Mouse (Mus musculus): ENCODE measurements around the gene Tmem11. TPM values are rescaled to one million over a fixed set of nuclear protein-coding genes. Genes with fewer than 3 reads are reported as not detected.

The Tmem11 gene
- polyA plus RNA-seq, 1 experiment from 2014 or later: 68.2 TPM

DNA sequence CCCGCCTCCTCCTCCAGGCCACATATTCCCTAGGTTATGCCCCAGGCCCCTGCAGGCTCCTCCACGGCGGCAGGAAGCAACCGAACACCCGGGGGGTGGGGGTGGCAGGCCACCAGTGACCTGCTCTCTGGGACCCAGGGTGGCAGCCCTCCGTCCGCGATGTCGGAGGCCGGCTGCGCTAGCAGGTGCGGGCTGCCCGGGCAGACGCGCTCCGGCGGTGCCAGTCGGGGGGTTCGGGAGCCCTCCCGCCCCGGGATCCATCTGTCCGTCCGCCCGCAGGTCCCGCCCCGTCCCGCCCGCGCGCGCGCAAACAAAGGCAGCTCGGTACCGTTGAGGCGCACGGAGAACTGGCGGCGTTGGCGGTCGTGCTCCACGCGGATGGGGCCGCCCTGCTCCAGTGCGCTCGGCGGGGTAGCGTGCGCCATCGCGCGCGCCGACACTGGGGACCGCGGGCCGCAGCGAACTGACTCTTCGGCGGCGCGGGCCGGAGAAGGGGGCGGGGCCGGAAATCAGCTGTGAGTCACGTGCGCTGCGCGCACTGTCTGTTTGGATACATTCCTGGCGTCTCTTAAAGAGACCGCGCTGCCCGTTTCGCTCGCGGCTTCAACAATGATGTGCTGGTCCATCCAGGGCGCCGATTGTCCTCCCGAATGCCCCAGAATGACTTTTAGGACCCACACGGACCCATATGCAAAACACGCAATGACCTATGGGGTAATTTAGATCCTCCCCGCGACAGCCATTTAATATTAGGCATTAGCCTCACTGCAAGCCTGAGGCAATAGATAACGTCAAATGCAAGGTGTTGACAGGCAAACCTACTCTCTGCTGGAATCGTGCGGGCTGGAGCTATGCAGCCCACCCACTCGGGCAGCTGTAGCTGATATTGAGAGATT lies 34.5 kb upstream of the Tmem11 start:
- WGBS: under 1% methylated on average over 86 of the region's 86 CpGs
- peak overlapping the region; percentile 92 for H3K4me2 ChIP-seq (ENCODE audit: low read depth, low read length)
- H3K9me3 ChIP-seq (replicated peaks; ENCODE audit: control insufficient read depth, low read length): no peaks in the 10 kb centered on the region
- H3K36me3 ChIP-seq (ENCODE audit: control insufficient read depth, insufficient read depth): no peaks in the 10 kb centered on the region
- H3K4me3 ChIP-seq (ENCODE audit: low read length): peak overlapping the region; percentile 83
- no peaks in the 10 kb centered on the region for H3K27me3 ChIP-seq (ENCODE audit: control insufficient read depth, insufficient read depth, low read length)
- peak overlapping the region; percentile 88 for H3K9ac ChIP-seq (ENCODE audit: low read length)
- peak overlapping the region; percentile 77 for H3K27ac ChIP-seq (ENCODE audit: low read length)
- peak; percentile 91 for ATAC-seq (replicated peaks; ENCODE audit: extremely low read depth, insufficient read depth, low FRiP score)
- peaks cover 23% of the 10 kb centered on the region for H3K4me1 ChIP-seq (ENCODE audit: control insufficient read depth, insufficient read depth, low read length)

DNA sequence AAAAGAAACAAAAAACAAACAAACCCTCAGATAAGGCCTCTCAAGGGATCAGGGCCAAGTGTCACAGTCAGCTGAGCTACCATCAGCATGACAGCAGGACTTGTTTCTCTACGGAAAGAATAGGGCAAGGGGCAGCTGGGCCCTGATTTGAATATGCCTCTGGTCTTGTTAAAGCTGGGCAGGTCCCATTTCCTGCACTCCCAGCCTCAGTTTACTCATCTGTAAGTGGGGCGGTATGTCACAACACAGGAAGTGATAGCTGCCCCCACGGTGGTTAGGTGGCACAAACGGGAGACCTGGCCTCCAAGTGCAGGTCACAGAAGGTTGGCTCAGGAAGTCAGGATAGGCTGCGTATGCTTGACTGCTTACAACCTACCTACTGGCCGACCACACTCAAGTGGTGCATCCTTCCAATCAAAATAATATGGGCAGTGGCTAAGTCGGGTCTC lies 33.5 kb upstream of the Tmem11 start:
- Histone ChIP-seq H3K27me3 (ENCODE audit: control insufficient read depth, insufficient read depth, low read length) (no peaks in the 10 kb centered on the region), H3K9me3 (replicated peaks; ENCODE audit: control insufficient read depth, low read length) (no peaks in the 10 kb centered on the region), H3K4me3 (ENCODE audit: low read length) (peak overlapping the region; percentile 83), H3K4me1 (ENCODE audit: control insufficient read depth, insufficient read depth, low read length) (peaks cover 23% of the 10 kb centered on the region), H3K36me3 (ENCODE audit: control insufficient read depth, insufficient read depth) (no peaks in the 10 kb centered on the region), H3K9ac (ENCODE audit: low read length) (peak overlapping the region; percentile 88), H3K27ac (ENCODE audit: low read length) (no peak overlapping the region), H3K4me2 (ENCODE audit: low read depth, low read length) (peak overlapping the region; percentile 92)
- ATAC-seq (replicated peaks; ENCODE audit: extremely low read depth, insufficient read depth, low FRiP score): no peak
- 21% methylated on average over 7 of the region's 7 CpGs for WGBS

DNA sequence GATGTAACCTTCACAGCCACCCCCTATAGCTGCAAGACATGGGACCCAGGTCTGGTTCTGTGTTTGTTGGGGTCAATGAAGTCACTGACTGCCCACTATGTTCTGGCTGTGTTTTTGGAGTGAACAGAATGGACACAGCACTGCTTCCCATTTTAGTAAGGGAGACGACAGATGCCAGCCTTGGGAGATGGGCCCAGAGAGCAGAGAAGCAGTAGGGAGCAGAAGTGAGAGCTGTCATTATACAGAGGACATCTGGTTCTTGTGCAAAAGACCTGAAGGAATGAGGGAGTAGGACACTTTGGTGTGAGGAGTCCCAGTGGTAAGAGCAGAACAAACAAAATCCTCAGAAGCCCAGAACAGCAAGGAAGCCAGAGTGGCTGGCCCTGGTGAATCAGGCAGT lies 30.6 kb upstream of the Tmem11 start:
- Histone ChIP-seq H3K4me1 (ENCODE audit: control insufficient read depth, insufficient read depth, low read length) (peaks cover 17% of the 10 kb centered on the region), H3K4me2 (ENCODE audit: low read depth, low read length) (no peak overlapping the region), H3K27me3 (ENCODE audit: control insufficient read depth, insufficient read depth, low read length) (no peaks in the 10 kb centered on the region), H3K36me3 (ENCODE audit: control insufficient read depth, insufficient read depth) (peaks cover 11% of the 10 kb centered on the region), H3K9ac (ENCODE audit: low read length) (no peak overlapping the region), H3K27ac (ENCODE audit: low read length) (no peak overlapping the region), H3K9me3 (replicated peaks; ENCODE audit: control insufficient read depth, low read length) (no peaks in the 10 kb centered on the region), H3K4me3 (ENCODE audit: low read length) (no peak overlapping the region)
- 48% methylated on average over 1 of the region's 1 CpGs for WGBS
- ATAC-seq (replicated peaks; ENCODE audit: extremely low read depth, insufficient read depth, low FRiP score): no peak

DNA sequence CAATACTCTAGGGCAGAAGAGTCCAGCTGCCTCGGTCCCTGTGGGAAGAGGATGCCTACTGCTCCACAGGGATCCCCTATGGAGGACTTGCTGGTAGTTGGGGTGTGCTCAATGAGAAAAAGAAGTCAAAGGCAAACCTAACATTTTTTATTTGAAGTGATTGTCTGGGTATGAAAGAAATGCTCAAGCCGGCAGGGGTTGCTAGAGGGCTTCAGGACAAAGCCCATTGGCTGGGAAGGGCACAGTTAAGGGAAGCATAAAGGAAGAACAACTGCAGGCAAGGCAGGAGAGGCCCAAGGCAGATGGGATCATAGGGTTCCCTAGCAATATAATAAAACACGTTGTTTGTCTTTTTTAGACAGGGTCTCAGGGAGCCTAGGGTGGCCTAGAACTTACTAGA lies 29.0 kb upstream of the Tmem11 start:
- Histone ChIP-seq H3K4me3 (ENCODE audit: low read length) (no peak overlapping the region), H3K4me2 (ENCODE audit: low read depth, low read length) (no peak overlapping the region), H3K36me3 (ENCODE audit: control insufficient read depth, insufficient read depth) (peaks cover 11% of the 10 kb centered on the region), H3K9me3 (replicated peaks; ENCODE audit: control insufficient read depth, low read length) (no peaks in the 10 kb centered on the region), H3K27me3 (ENCODE audit: control insufficient read depth, insufficient read depth, low read length) (no peaks in the 10 kb centered on the region), H3K27ac (ENCODE audit: low read length) (no peak overlapping the region), H3K9ac (ENCODE audit: low read length) (no peak overlapping the region), H3K4me1 (ENCODE audit: control insufficient read depth, insufficient read depth, low read length) (peaks cover 11% of the 10 kb centered on the region)
- ATAC-seq (replicated peaks; ENCODE audit: extremely low read depth, insufficient read depth, low FRiP score): no peak
- WGBS: 64% methylated on average over 3 of the region's 3 CpGs

DNA sequence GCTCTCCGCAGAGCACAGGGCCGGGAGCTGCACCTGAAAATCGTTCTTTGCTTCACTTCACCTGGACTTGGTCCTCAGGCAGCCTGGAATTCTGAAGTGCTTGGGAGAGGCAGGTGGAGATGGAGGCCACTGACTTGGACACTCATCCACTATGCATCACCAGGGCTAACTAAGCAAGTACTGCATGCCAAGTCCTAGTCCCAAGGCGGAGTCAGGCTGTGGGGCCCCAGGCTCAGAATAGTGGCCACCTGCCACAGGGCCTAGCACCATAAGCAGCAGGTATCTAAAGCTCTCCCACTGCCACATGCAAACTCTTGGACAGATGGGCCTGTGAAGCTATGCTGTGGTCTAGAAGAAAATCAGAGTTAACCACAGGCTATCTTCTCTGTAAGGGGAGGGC lies 27.4 kb upstream of the Tmem11 start:
- H3K27me3 ChIP-seq (ENCODE audit: control insufficient read depth, insufficient read depth, low read length): no peaks in the 10 kb centered on the region
- H3K9me3 ChIP-seq (replicated peaks; ENCODE audit: control insufficient read depth, low read length): no peaks in the 10 kb centered on the region
- no peak overlapping the region for H3K27ac ChIP-seq (ENCODE audit: low read length)
- ATAC-seq (replicated peaks; ENCODE audit: extremely low read depth, insufficient read depth, low FRiP score): no peak
- 83% methylated on average over 4 of the region's 4 CpGs for WGBS
- no peak overlapping the region for H3K4me2 ChIP-seq (ENCODE audit: low read depth, low read length)
- H3K4me1 ChIP-seq (ENCODE audit: control insufficient read depth, insufficient read depth, low read length): no peaks in the 10 kb centered on the region
- H3K36me3 ChIP-seq (ENCODE audit: control insufficient read depth, insufficient read depth): peaks cover 11% of the 10 kb centered on the region
- H3K4me3 ChIP-seq (ENCODE audit: low read length): no peak overlapping the region
- H3K9ac ChIP-seq (ENCODE audit: low read length): no peak overlapping the region

DNA sequence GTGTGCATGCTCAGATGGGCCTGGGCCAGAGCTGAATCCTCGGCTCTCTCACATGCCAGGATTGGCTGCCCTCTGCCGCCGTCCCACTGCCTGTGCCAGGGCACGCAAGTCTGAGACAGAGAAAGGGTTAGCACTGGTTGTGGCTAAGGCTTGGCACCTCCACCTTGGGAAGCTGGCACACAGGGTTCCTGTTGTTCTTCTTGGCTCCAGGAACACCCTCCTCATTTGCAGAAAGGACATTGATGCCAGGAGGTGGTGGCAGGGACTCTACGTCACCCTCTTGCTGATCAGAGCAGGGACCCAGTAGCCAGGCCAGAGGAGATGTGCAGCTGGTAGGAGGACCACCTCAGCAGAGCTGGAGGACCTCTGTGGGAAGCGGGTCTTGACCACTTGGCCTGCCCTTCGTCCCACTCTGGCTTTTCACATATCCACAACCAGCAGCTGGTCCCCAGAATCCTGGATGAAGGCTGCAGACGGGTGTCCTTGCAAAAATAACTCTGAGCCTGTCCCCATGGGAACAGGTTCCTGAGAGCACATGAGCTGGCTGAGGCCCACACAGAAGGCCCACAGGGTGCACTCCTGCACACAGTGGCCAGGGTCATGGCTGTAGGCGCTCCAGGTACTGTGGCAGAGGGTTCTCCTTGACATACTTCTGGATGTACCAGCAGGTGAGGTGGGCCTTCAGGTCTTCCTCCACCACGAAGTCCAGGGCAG lies 26.5 kb upstream of the Tmem11 start:
- no peak for ATAC-seq (replicated peaks; ENCODE audit: extremely low read depth, insufficient read depth, low FRiP score)
- Histone ChIP-seq H3K27me3 (ENCODE audit: control insufficient read depth, insufficient read depth, low read length) (no peaks in the 10 kb centered on the region), H3K36me3 (ENCODE audit: control insufficient read depth, insufficient read depth) (peaks cover 11% of the 10 kb centered on the region), H3K9ac (ENCODE audit: low read length) (no peak overlapping the region), H3K4me2 (ENCODE audit: low read depth, low read length) (no peak overlapping the region), H3K4me1 (ENCODE audit: control insufficient read depth, insufficient read depth, low read length) (no peaks in the 10 kb centered on the region), H3K9me3 (replicated peaks; ENCODE audit: control insufficient read depth, low read length) (no peaks in the 10 kb centered on the region), H3K27ac (ENCODE audit: low read length) (no peak overlapping the region), H3K4me3 (ENCODE audit: low read length) (no peak overlapping the region)
- WGBS: 86% methylated on average over 10 of the region's 10 CpGs

DNA sequence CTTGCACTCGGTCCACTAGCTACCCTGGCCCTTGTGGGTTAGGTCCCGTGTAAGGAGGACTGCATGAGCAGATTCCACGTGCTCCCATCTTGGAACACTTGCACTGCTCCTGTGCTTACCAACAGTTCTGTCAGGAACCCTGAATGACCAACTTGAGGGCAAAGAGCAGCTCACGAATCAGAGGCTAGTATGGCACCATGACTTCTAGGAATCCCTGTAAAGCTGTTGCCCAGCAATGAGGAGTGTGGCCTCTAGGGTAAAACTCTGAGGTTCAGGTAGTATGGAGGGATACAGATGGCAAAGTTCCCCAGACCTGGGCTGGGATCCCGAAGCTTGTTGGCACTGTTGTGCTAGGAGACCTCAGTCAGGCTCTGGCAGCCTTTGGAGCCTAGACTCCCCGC lies 24.6 kb upstream of the Tmem11 start:
- no peaks in the 10 kb centered on the region for H3K27me3 ChIP-seq (ENCODE audit: control insufficient read depth, insufficient read depth, low read length)
- ATAC-seq (replicated peaks; ENCODE audit: extremely low read depth, insufficient read depth, low FRiP score): no peak
- H3K36me3 ChIP-seq (ENCODE audit: control insufficient read depth, insufficient read depth): peaks cover 11% of the 10 kb centered on the region
- no peaks in the 10 kb centered on the region for H3K9me3 ChIP-seq (replicated peaks; ENCODE audit: control insufficient read depth, low read length)
- H3K9ac ChIP-seq (ENCODE audit: low read length): no peak overlapping the region
- no peak overlapping the region for H3K4me3 ChIP-seq (ENCODE audit: low read length)
- H3K27ac ChIP-seq (ENCODE audit: low read length): no peak overlapping the region
- H3K4me2 ChIP-seq (ENCODE audit: low read depth, low read length): no peak overlapping the region
- H3K4me1 ChIP-seq (ENCODE audit: control insufficient read depth, insufficient read depth, low read length): no peaks in the 10 kb centered on the region
- 82% methylated on average over 6 of the region's 6 CpGs for WGBS

DNA sequence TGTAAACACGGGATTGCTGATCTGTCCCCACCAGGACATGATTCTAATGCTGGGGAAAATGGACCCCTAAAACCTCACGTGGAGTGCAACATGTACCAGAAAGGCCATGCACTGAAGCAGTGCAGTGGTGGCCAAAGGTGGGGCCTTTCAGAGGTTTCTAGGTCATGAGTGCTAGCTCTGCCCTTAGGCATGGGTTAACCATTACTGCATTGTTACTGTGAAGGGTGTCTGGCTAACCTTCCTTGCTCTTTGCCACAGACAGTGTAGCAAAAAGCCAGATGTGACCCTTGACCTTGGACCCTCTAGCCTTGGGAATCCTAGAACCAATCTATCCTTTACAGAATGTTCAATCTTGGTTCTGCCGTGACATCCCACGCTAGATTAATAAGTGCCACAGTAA lies 23.4 kb upstream of the Tmem11 start:
- Histone ChIP-seq H3K27ac (ENCODE audit: low read length) (no peak overlapping the region), H3K27me3 (ENCODE audit: control insufficient read depth, insufficient read depth, low read length) (no peaks in the 10 kb centered on the region), H3K4me3 (ENCODE audit: low read length) (no peak overlapping the region), H3K4me2 (ENCODE audit: low read depth, low read length) (no peak overlapping the region), H3K9me3 (replicated peaks; ENCODE audit: control insufficient read depth, low read length) (no peaks in the 10 kb centered on the region), H3K36me3 (ENCODE audit: control insufficient read depth, insufficient read depth) (peaks cover 11% of the 10 kb centered on the region), H3K4me1 (ENCODE audit: control insufficient read depth, insufficient read depth, low read length) (no peaks in the 10 kb centered on the region), H3K9ac (ENCODE audit: low read length) (no peak overlapping the region)
- 63% methylated on average over 4 of the region's 4 CpGs for WGBS
- ATAC-seq (replicated peaks; ENCODE audit: extremely low read depth, insufficient read depth, low FRiP score): no peak

DNA sequence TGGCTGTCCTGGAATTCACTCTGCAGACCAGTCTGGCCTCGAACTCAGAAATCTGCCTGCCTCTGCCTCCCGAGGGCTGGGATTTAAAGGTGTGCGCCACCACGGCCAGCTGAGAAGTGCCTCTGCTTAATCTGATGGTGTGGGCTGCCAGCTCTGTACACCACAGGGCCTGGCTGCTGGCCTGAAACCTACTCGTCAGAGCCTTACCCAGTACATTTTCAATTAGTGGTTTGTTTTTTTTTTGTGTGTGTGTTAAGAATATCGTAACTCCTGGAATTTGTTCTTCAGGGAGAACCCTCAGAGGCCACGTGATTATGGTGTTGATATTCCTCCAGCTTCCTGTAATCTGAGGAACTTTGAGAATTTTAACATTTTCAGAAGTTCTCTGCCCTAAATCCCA lies 22.9 kb upstream of the Tmem11 start:
- ATAC-seq (replicated peaks; ENCODE audit: extremely low read depth, insufficient read depth, low FRiP score): no peak
- no peak overlapping the region for H3K4me3 ChIP-seq (ENCODE audit: low read length)
- H3K4me2 ChIP-seq (ENCODE audit: low read depth, low read length): no peak overlapping the region
- H3K9me3 ChIP-seq (replicated peaks; ENCODE audit: control insufficient read depth, low read length): no peaks in the 10 kb centered on the region
- no peak overlapping the region for H3K27ac ChIP-seq (ENCODE audit: low read length)
- WGBS: 75% methylated on average over 7 of the region's 7 CpGs
- no peaks in the 10 kb centered on the region for H3K27me3 ChIP-seq (ENCODE audit: control insufficient read depth, insufficient read depth, low read length)
- no peaks in the 10 kb centered on the region for H3K4me1 ChIP-seq (ENCODE audit: control insufficient read depth, insufficient read depth, low read length)
- no peak overlapping the region for H3K9ac ChIP-seq (ENCODE audit: low read length)
- H3K36me3 ChIP-seq (ENCODE audit: control insufficient read depth, insufficient read depth): peaks cover 11% of the 10 kb centered on the region
